Mouse (Mus musculus): Measurements from ENCODE around the gene Cnih4.
A peak's percentile ranks its signal among the peaks of the same experiment; 100 is the strongest.

The Cnih4 gene

GRCm38 (mm10) chr1:181210601-181211402, 66.3 kb downstream of the Cnih4 start:
- DNase-seq (ENCODE audit: low spot score in 2 of 2) = peak; percentile 47 to 63

- no peak for DNase-seq (ENCODE audit: low spot score in 2 of 2)
Measured at GRCm38 (mm10) chr1:181211403-181211919, 67.0 kb downstream of the Cnih4 start.

- DNase-seq (ENCODE audit: low spot score in 2 of 2) = peak; percentile 83 to 85
Measured at GRCm38 (mm10) chr1:181211920-181212633, 67.6 kb downstream of the Cnih4 start, which contains the start of gene Wdr26. TSS of gene Wdr26 (minus strand) at chr1:181212001.

GRCm38 (mm10) chr1:181214296-181215035, 70.0 kb downstream of the Cnih4 start:
- DNase-seq (ENCODE audit: low spot score in 2 of 2) = no peak

- DNase-seq (ENCODE audit: low spot score in 2 of 2) = no peak
Measured at GRCm38 (mm10) chr1:181216315-181216714, 71.8 kb downstream of the Cnih4 start.
